Mouse (Mus musculus) thymus, adult 2 months (tissue): Measurements from ENCODE around the gene Tacc2. TPM values are rescaled to one million over a fixed set of nuclear protein-coding genes. Genes with fewer than 3 reads are reported as not detected.

ENCODE experiments used
- DNase-seq: peaks from one replicate; pipeline ENCODE4 v3.0.0; 2021
- H3K27ac ChIP-seq: fragments of 200-500 bp; 2 replicates; pipeline ENCODE4 v1.5.1; 2012; ENCODE audit warnings: low read length, control low read depth; ENCODE audit not compliant: control insufficient read depth, insufficient read depth
- H3K27me3 ChIP-seq: fragments of 200-500 bp; 2 replicates; pipeline ENCODE4 v1.6.1; 2012; ENCODE audit warnings: mild to moderate bottlenecking, low read length, moderate library complexity, mixed read lengths; ENCODE audit not compliant: control insufficient read depth, insufficient read depth
- H3K36me3 ChIP-seq: fragments of 200-500 bp; 2 replicates; pipeline ENCODE4 v1.6.1; 2012; ENCODE audit warnings: mild to moderate bottlenecking, low read length, moderate library complexity; ENCODE audit not compliant: control insufficient read depth, insufficient read depth
- H3K4me1 ChIP-seq: fragments of 200-500 bp; replicated peaks from 2 replicates; pipeline ENCODE4 v1.6.1; 2012; ENCODE audit warnings: low read length; ENCODE audit not compliant: control insufficient read depth, insufficient read depth
- H3K4me3 ChIP-seq: fragments of 200-500 bp; 2 replicates; pipeline ENCODE4 v1.5.1; 2012; ENCODE audit warnings: mild to moderate bottlenecking, low read length, control low read depth, moderate library complexity; ENCODE audit not compliant: control insufficient read depth, insufficient read depth
- CTCF ChIP-seq: fragments of 200-500 bp; IDR thresholded peaks from 2 replicates; pipeline ENCODE4 v1.5.1; 2012; ENCODE audit warnings: mild to moderate bottlenecking, control low read depth, low read length, moderate library complexity, borderline replicate concordance; ENCODE audit not compliant: control insufficient read depth, poor library complexity, insufficient read depth; ENCODE audit errors: extremely low read depth
- POLR2A ChIP-seq: fragments of 200-500 bp; IDR thresholded peaks from 2 replicates; pipeline ENCODE4 v1.6.1; 2012; ENCODE audit warnings: mild to moderate bottlenecking, low read length, control low read depth, moderate library complexity; ENCODE audit not compliant: control insufficient read depth, poor library complexity, insufficient read depth; ENCODE audit errors: extremely low read depth
- WGBS: fragments of 180-500 bp; shearing (Covaris S2); methylation state at CpG from one replicate; pipeline ENCODE4 v1.1.7; 2018; 5-methylcytosine and 5-hydroxymethylcytosine counted together
- polyA plus RNA-seq: library from polyadenylated mRNA; depleted of rRNA; stranded (reverse); fragments of >200 nt; gene quantifications from 2 replicates; pipeline ENCODE4 v1.2.3, GENCODE M21; 2012

Gene Tacc2
- polyA plus RNA-seq, 1 experiment = 41.1 TPM

- Histone ChIP-seq H3K4me1 (no peaks in the 10 kb centered on the region; the same call in 1 of the 2 replicates), H3K27me3 (no peaks in the 10 kb centered on the region), H3K36me3 (no peaks in the 10 kb centered on the region), H3K4me3 (no peak overlapping the region), H3K27ac (no peak overlapping the region)
- TF ChIP-seq CTCF (no peak), POLR2A (no peak)
- WGBS = 73% methylated on average over 3 of the region's 3 CpGs
- DNase-seq = no peak
Observed at GRCm38 (mm10) chr7:130564596-130564995, 12.6 kb upstream of the Tacc2 start.

GRCm38 (mm10) chr7:130568783-130569436, 8.3 kb upstream of the Tacc2 start:
- no peak for TF ChIP-seq CTCF
- no peak for TF ChIP-seq POLR2A
- no peak for DNase-seq
- no peak overlapping the region for H3K27ac ChIP-seq

GRCm38 (mm10) chr7:130570472-130570871, 6.8 kb upstream of the Tacc2 start:
- Histone ChIP-seq H3K4me3 (no peak overlapping the region), H3K27me3 (no peaks in the 10 kb centered on the region), H3K4me1 (no peaks in the 10 kb centered on the region), H3K27ac (no peak overlapping the region), H3K36me3 (no peaks in the 10 kb centered on the region)
- DNase-seq = no peak
- WGBS = 95% methylated on average over 7 of the region's 7 CpGs
- TF ChIP-seq POLR2A (no peak), CTCF (no peak)

More at GRCm38 (mm10) chr7:130568783-130569436, 8.3 kb upstream of the Tacc2 start:
- 83% methylated on average over 9 of the region's 9 CpGs for WGBS
- no peaks in the 10 kb centered on the region for H3K27me3 ChIP-seq
- H3K4me1 ChIP-seq = no peaks in the 10 kb centered on the region
- no peaks in the 10 kb centered on the region for H3K36me3 ChIP-seq
- no peak overlapping the region for H3K4me3 ChIP-seq

- DNase-seq = no peak
- no peaks in the 10 kb centered on the region for H3K27me3 ChIP-seq
- H3K27ac ChIP-seq = no peak within 1 kb of the TSS
- WGBS = 78% methylated on average over 11 of the region's 11 CpGs
- H3K4me1 ChIP-seq = 0 out of 2 replicates have a peak, but pooled peaks cover 3% of the 10 kb centered on the region
- H3K36me3 ChIP-seq = no peaks in the 10 kb centered on the region
- no peak within 1 kb of the TSS for H3K4me3 ChIP-seq
- TF ChIP-seq POLR2A (no peak), CTCF (no peak)
Observed at GRCm38 (mm10) chr7:130572821-130573220, 4.4 kb upstream of the Tacc2 start, which contains the start of gene Nsmce4a. Gene Nsmce4a (minus strand): TSS chr7:130573118.

- TF ChIP-seq CTCF (no peak), POLR2A (no peak)
- no peak for DNase-seq
- H3K4me1 ChIP-seq = 0 out of 2 replicates have a peak, but pooled peaks cover 3% of the 10 kb centered on the region
- H3K27ac ChIP-seq = no peak overlapping the region
- no peaks in the 10 kb centered on the region for H3K27me3 ChIP-seq
- WGBS = 89% methylated on average over 10 of the region's 10 CpGs
- no peaks in the 10 kb centered on the region for H3K36me3 ChIP-seq
- no peak overlapping the region for H3K4me3 ChIP-seq
Observed at GRCm38 (mm10) chr7:130573746-130574145, 3.5 kb upstream of the Tacc2 start.

GRCm38 (mm10) chr7:130574211-130574991, 2.8 kb upstream of the Tacc2 start:
- no peaks in the 10 kb centered on the region for H3K27me3 ChIP-seq
- DNase-seq = no peak
- no peak overlapping the region for H3K27ac ChIP-seq
- H3K4me1 ChIP-seq = 0 out of 2 replicates have a peak, but pooled peaks cover 3% of the 10 kb centered on the region
- no peaks in the 10 kb centered on the region for H3K36me3 ChIP-seq
- WGBS = 78% methylated on average over 13 of the region's 13 CpGs
- no peak for TF ChIP-seq CTCF
- no peak for TF ChIP-seq POLR2A
- H3K4me3 ChIP-seq = no peak overlapping the region
